Mouse (Mus musculus): ENCODE measurements around the gene Polr3h. TPM values are rescaled to one million over a fixed set of nuclear protein-coding genes. Genes with fewer than 3 reads are reported as not detected.
"Not testable (repeated sequence)": the region's sequence is repeated elsewhere in the genome, so short reads cannot be mapped to it uniquely, and the experiment has no call there.

The Polr3h gene
- 5.2 and 7.4 TPM in 2 replicates for polyA plus RNA-seq (2012)

DNA sequence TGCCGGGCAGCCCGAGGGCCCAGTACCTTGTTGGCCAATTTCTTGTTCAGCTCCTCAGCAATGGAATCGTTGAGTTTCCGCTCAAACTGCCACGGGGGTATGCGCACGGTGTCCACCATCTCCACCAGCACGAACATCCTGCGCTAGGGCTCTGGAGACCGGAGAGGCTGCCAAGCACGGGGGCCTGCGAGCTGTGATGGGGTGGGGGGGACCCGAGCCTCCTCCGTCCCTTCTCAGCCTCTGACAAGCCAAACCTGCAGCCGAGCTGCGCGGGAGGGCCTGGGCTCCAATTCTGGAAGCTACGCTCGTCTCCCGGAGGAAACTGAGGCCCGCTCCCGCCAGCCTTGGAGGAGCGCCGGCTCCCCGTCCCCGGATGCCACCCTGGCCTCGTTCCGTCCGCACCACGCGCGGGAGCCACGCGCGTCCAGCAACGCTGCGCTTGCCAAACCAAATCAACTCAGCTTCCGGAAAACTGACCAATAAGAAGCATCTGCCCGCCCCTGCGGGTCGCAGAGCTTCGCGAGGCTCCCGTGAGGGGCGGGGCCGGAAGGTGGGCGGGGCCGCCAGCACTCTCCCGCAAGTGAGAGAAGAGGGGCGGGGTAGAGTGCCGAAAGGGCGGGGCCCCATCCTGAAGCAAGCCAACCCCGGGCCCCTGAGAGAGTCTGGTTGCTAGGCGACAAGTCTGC, at the start of gene Polr3h:
Polr3h (minus strand) TSS at position 481 of the 686 bp plus-strand sequence.
- Histone ChIP-seq H3K4me3 (replicated peaks) (peak within 1 kb of the TSS; percentile 72), H3K36me3 (ENCODE audit: control insufficient read depth) (peaks cover 43% of the 10 kb centered on the region), H3K4me1 (ENCODE audit: control insufficient read depth) (peaks cover 65% of the 10 kb centered on the region), H3K9me3 (ENCODE audit: control insufficient read depth, low read length) (no peaks in the 10 kb centered on the region), H3K27me3 (ENCODE audit: control insufficient read depth) (no peaks in the 10 kb centered on the region)
- TF ChIP-seq TAL1 (IDR thresholded peaks at IDR 0.05; ENCODE audit: low read length) (no peak), GATA1 (IDR thresholded peaks at IDR 0.05; ENCODE audit: low read length) (no peak)

DNA sequence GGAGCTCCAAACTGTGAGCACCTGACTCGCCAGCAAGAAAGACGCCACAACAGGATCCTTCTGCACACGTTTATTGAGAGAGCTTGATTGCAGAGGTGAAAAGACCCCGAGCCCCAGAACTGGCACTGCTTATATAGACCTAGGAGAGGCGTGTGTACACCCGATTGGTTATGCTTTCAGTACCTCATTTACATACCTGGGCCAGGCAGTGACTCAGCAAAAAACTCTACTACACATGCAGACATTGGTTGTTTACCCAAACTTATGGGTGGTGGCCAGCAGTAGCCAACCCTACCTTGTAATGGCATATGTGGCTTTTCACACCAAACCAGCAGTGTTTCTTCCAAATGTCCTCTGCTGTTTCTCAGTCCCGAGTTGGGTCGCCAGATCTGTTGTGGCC, 49.1 kb upstream of the Polr3h start:
- not testable (repeated sequence) for H3K4me3 ChIP-seq (replicated peaks); H3K4me1 ChIP-seq (ENCODE audit: control insufficient read depth); H3K9me3 ChIP-seq (ENCODE audit: control insufficient read depth, low read length); H3K27me3 ChIP-seq (ENCODE audit: control insufficient read depth); H3K36me3 ChIP-seq (ENCODE audit: control insufficient read depth)

DNA sequence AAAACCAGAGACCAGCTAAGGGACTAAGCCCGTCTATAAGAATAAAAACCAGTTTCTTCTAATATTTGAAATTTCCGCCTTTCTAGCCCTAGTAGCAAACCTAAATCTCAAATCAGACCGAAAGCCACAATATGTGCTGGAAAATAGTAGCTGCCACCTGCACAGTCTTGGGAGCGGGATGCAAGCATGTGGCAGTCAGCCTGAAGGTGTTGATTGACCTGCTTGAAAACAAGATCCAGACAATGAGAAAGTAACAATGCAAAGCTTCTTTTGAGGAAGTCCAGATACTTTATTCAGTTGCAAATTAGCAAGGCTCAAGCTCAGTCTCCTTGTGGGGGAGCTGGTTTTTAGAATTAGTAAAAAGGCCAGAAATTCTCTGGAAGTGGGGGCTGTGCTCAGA, 44.5 kb upstream of the Polr3h start:
- peaks cover 18% of the 10 kb centered on the region for H3K4me1 ChIP-seq (ENCODE audit: control insufficient read depth)
- not testable (repeated sequence) for H3K27me3 ChIP-seq (ENCODE audit: control insufficient read depth); H3K9me3 ChIP-seq (ENCODE audit: control insufficient read depth, low read length); H3K36me3 ChIP-seq (ENCODE audit: control insufficient read depth); H3K4me3 ChIP-seq (replicated peaks)

DNA sequence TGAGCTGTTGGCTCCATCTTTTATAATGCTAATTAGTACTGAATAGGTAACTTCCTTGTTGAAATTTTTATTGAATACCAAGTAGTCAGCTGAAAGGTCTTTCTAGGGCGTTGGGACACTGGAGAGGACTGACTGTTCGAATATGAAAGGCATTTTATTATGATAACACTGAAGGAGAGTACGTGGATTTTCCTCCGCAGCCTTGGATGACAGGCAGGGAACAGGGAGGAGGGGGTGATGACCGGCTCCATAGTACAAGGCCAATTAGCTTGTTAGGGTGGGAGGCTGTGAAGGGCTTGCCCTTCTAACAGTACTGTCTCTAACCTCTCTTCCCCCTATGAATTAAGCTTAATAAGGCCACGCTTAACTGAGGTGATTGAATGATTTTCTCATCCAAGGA, 43.6 kb upstream of the Polr3h start:
- H3K4me3 ChIP-seq (replicated peaks); H3K9me3 ChIP-seq (ENCODE audit: control insufficient read depth, low read length); H3K36me3 ChIP-seq (ENCODE audit: control insufficient read depth); H3K27me3 ChIP-seq (ENCODE audit: control insufficient read depth): not testable (repeated sequence)
- H3K4me1 ChIP-seq (ENCODE audit: control insufficient read depth) = peaks cover 22% of the 10 kb centered on the region

DNA sequence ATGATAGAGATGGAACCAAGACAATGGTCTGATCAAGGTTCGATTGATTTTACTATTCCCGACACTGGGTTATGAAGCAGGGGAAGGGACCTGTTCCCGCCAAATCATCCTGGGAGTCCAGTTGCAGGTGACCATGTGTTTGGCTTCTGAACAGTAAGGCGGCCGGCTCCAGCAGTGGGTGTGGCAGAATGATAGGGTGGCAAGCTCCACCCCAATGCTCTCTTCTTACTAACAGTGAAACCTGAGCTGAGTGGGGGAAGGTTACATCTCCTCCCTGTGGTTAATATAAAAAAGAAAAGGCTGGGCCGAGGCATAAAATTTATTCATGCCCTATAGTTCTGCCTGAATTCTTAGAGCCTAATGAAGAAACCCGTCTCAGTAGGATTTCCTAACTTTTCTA, 43.1 kb upstream of the Polr3h start:
- H3K36me3 ChIP-seq (ENCODE audit: control insufficient read depth) = no peaks in the 10 kb centered on the region
- H3K4me3 ChIP-seq (replicated peaks) = no peak overlapping the region
- H3K9me3 ChIP-seq (ENCODE audit: control insufficient read depth, low read length) = 0 out of 2 replicates have a peak, but pooled peaks cover 3% of the 10 kb centered on the region
- peaks cover 22% of the 10 kb centered on the region for H3K4me1 ChIP-seq (ENCODE audit: control insufficient read depth)
- H3K27me3 ChIP-seq (ENCODE audit: control insufficient read depth) = no peaks in the 10 kb centered on the region; the same call in 1 of the 2 replicates
- no peak for TF ChIP-seq TAL1 (IDR thresholded peaks at IDR 0.05; ENCODE audit: low read length)
- no peak for TF ChIP-seq GATA1 (IDR thresholded peaks at IDR 0.05; ENCODE audit: low read length)

DNA sequence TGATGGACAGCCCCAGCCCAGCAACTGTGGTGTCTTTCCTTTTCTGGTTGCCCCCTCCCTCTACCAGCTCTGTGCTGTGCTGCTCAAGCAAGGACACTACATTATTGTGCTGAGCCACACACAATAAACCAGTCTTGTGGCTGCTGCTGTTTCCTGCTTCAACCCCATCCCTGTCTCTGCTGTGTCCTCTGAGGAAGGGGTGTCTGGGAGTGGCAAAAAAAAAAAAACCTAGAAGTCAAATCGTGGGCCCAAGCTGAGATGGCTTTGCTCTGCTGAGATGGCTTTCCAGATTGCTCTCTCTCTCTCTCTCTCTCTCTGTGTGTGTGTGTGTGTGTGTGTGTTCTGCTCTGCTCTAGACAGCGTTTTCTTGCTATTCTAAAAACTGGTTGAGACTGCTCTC, 42.4 kb upstream of the Polr3h start:
- no peak for TF ChIP-seq TAL1 (IDR thresholded peaks at IDR 0.05; ENCODE audit: low read length)
- no peak for TF ChIP-seq GATA1 (IDR thresholded peaks at IDR 0.05; ENCODE audit: low read length)

DNA sequence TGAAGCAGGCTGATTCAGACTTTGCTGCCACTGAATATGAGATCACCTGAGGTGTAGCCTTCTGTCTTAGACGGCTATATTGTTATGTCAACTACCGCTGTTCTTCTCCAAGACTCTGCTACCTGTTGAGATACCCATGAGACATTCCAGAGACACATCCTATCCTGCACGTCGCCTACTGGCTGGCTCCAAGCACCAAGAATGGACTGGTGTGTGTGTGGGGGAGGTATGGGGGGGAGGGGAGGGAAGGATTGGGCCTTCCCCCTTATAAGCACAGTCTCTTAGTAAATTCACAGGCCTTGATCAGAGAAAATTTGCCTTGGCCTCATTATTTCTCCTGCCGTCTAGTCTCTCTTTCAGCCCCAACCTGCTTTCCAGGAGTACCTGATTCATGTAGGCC, 41.8 kb upstream of the Polr3h start:
- no peaks in the 10 kb centered on the region for H3K36me3 ChIP-seq (ENCODE audit: control insufficient read depth)
- no peak for TF ChIP-seq GATA1 (IDR thresholded peaks at IDR 0.05; ENCODE audit: low read length)
- no peak for TF ChIP-seq TAL1 (IDR thresholded peaks at IDR 0.05; ENCODE audit: low read length)
- 0 out of 2 replicates have a peak, but pooled peaks cover 3% of the 10 kb centered on the region for H3K9me3 ChIP-seq (ENCODE audit: control insufficient read depth, low read length)
- peaks cover 22% of the 10 kb centered on the region for H3K4me1 ChIP-seq (ENCODE audit: control insufficient read depth)
- no peaks in the 10 kb centered on the region; the same call in 1 of the 2 replicates for H3K27me3 ChIP-seq (ENCODE audit: control insufficient read depth)
- H3K4me3 ChIP-seq (replicated peaks) = no peak overlapping the region

More for the DNA sequence above, 42.4 kb upstream of the Polr3h start:
- H3K36me3 ChIP-seq (ENCODE audit: control insufficient read depth) = no peaks in the 10 kb centered on the region
- H3K4me3 ChIP-seq (replicated peaks) = no peak overlapping the region
- 0 out of 2 replicates have a peak, but pooled peaks cover 3% of the 10 kb centered on the region for H3K9me3 ChIP-seq (ENCODE audit: control insufficient read depth, low read length)
- peaks cover 22% of the 10 kb centered on the region for H3K4me1 ChIP-seq (ENCODE audit: control insufficient read depth)
- H3K27me3 ChIP-seq (ENCODE audit: control insufficient read depth) = no peaks in the 10 kb centered on the region; the same call in 1 of the 2 replicates

GRCm38 (mm10) chr15:81966062-81966829, 40.2 kb upstream of the Polr3h start:
- no peaks in the 10 kb centered on the region for H3K36me3 ChIP-seq (ENCODE audit: control insufficient read depth)
- H3K4me3 ChIP-seq (replicated peaks) = no peak overlapping the region
- no peaks in the 10 kb centered on the region; the same call in 1 of the 2 replicates for H3K27me3 ChIP-seq (ENCODE audit: control insufficient read depth)
- peaks cover 26% of the 10 kb centered on the region for H3K4me1 ChIP-seq (ENCODE audit: control insufficient read depth)
- H3K9me3 ChIP-seq (ENCODE audit: control insufficient read depth, low read length) = no peaks in the 10 kb centered on the region
- no peak for TF ChIP-seq TAL1 (IDR thresholded peaks at IDR 0.05; ENCODE audit: low read length)
- TF ChIP-seq GATA1 (IDR thresholded peaks at IDR 0.05; ENCODE audit: low read length) = no peak

DNA sequence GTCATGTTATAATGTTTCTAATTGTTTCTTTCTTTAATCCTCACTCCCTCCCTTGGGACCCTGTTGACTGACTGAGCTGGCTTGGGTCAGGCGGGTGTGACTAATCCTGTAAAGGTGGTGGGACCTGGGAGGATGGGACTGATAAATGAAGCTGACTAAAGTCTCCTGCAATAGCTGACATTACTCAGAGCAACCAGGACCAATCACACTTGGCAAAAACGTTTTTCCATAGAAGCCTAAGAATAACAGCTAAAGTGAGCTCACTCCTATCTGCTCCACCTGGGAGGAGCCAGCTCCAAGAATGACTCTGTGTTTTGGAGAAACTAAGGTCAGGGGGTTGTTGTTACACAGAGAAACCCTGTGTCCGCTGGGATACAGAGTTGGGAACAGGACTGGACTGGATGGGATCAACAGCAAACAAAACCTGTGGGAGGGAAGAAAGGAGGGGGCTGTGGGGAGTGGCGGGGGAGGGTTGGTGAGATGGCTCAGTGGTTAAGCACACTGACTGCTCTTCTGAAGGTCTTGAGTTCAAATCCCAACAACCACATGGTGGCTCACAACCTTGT, 39.0 kb upstream of the Polr3h start:
- no peaks in the 10 kb centered on the region; the same call in 1 of the 2 replicates for H3K27me3 ChIP-seq (ENCODE audit: control insufficient read depth)
- TF ChIP-seq TAL1 (IDR thresholded peaks at IDR 0.05; ENCODE audit: low read length) (no peak), GATA1 (IDR thresholded peaks at IDR 0.05; ENCODE audit: low read length) (no peak)
- no peaks in the 10 kb centered on the region for H3K36me3 ChIP-seq (ENCODE audit: control insufficient read depth)
- no peaks in the 10 kb centered on the region for H3K9me3 ChIP-seq (ENCODE audit: control insufficient read depth, low read length)
- H3K4me1 ChIP-seq (ENCODE audit: control insufficient read depth) = peaks cover 35% of the 10 kb centered on the region
- H3K4me3 ChIP-seq (replicated peaks) = no peak overlapping the region
